Mouse (Mus musculus) embryonic facial prominence, embryonic 10.5 days (tissue): ENCODE results near the gene Olfm2. TPM values are rescaled to one million over a fixed set of nuclear protein-coding genes. Genes with fewer than 3 reads are reported as not detected.

ENCODE experiments used
- DNase-seq: peaks from one replicate; pipeline ENCODE4 v3.0.0-alpha.2; 2017; ENCODE audit warnings: low spot score
- H3K27ac ChIP-seq: fragments of 300-500 bp; sonication (generic); replicated peaks from 2 replicates; pipeline ENCODE4 v1.5.1; 2016; ENCODE audit warnings: mild to moderate bottlenecking
- H3K27me3 ChIP-seq: fragments of 300-500 bp; sonication (generic); replicated peaks from 2 replicates; pipeline ENCODE4 v1.6.1; 2016; ENCODE audit warnings: low read depth, mild to moderate bottlenecking; ENCODE audit not compliant: poor library complexity, severe bottlenecking
- H3K36me3 ChIP-seq: fragments of 300-500 bp; sonication (generic); replicated peaks from 2 replicates; pipeline ENCODE4 v1.6.1; 2016; ENCODE audit warnings: mild to moderate bottlenecking, moderate library complexity
- H3K4me1 ChIP-seq: fragments of 300-500 bp; sonication (generic); 2 replicates; pipeline ENCODE4 v1.6.1; 2016
- H3K4me3 ChIP-seq: fragments of 300-500 bp; sonication (generic); 2 replicates; pipeline ENCODE4 v1.5.1; 2016; ENCODE audit warnings: mild to moderate bottlenecking, moderate library complexity
- H3K9me3 ChIP-seq: fragments of 300-500 bp; sonication (generic); 2 replicates; pipeline ENCODE4 v1.6.1; 2016; ENCODE audit warnings: mild to moderate bottlenecking
- WGBS: fragments of 180-500 bp; shearing (Covaris S2); methylation state at CpG from one replicate; pipeline ENCODE4 v1.1.7; 2016; 5-methylcytosine and 5-hydroxymethylcytosine counted together
- polyA plus RNA-seq: library from polyadenylated mRNA; unstranded; fragments of >200 nt; fragmentation: Nextera tagmentation; extraction: Ambion mirVana; gene quantifications from 2 replicates; pipeline ENCODE4 v1.2.1, GENCODE M21; 2016

The Olfm2 gene
- polyA plus RNA-seq, 1 experiment from 2014 or later: 13.1 TPM

DNA sequence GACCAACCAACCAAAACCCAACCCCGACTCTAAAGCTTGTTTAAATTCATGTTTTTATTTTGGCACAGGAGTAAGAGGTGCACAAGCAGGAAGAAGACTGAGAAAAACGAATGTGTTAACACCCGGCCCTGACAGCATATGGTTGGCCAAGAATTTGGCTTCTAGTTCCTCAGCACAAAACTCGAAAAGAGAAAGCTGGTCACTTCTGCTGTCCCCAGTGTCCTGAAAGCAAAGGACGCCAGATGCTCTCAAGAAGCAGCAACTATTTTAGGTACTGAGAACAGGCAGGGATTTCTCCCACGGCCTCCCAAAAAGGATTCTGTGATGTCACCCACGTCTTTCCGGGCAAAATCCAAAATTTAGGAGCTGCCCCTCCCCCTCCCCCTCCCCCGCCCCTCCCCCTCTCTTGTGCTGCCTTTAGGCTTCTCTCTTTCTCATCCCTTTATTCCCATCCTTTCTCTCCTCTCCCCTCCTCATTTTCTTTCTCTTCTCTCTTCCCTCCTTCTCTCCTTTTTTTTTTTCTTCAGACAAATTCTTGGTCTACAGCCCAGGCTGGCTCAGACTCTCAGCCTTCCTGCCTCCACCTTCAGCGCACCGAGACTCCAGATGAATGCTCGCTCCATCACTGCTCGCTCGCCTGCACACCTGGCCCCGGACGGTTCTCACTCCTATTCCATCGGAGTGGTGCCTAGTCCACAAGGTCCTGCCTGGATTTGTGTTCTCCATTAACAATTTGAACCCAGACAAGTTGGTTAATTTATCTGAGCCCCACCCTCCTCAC, 60.9 kb downstream of the Olfm2 start:
- Histone ChIP-seq H3K4me1 (peaks cover 10% of the 10 kb centered on the region), H3K4me3 (no peak overlapping the region), H3K27ac (no peak overlapping the region), H3K36me3 (no peaks in the 10 kb centered on the region), H3K27me3 (no peaks in the 10 kb centered on the region), H3K9me3 (no peaks in the 10 kb centered on the region)
- WGBS: 64% methylated on average over 17 of the region's 17 CpGs
- DNase-seq: no peak

DNA sequence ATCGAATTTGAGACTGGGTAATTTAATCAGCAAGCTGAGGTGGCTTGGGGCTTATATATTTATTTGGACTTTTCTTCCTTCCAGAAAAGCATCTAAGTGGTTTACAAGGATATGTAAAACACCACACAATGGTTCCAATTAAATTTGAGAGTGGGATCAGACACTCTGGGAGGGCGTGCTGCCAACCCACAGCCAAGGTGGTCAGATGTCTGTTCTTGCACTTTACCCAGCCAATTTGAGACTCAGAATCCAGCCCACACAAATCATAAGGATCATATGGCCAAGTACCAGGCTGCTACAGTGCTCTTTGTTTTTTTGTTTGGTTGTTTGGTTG, 63.8 kb downstream of the Olfm2 start:
- no peak overlapping the region for H3K4me3 ChIP-seq
- no peak for DNase-seq
- no peaks in the 10 kb centered on the region for H3K4me1 ChIP-seq
- no peaks in the 10 kb centered on the region for H3K36me3 ChIP-seq
- H3K27ac ChIP-seq: no peak overlapping the region
- H3K9me3 ChIP-seq: no peaks in the 10 kb centered on the region
- WGBS: 58% methylated on average over 2 of the region's 2 CpGs
- H3K27me3 ChIP-seq: no peaks in the 10 kb centered on the region

DNA sequence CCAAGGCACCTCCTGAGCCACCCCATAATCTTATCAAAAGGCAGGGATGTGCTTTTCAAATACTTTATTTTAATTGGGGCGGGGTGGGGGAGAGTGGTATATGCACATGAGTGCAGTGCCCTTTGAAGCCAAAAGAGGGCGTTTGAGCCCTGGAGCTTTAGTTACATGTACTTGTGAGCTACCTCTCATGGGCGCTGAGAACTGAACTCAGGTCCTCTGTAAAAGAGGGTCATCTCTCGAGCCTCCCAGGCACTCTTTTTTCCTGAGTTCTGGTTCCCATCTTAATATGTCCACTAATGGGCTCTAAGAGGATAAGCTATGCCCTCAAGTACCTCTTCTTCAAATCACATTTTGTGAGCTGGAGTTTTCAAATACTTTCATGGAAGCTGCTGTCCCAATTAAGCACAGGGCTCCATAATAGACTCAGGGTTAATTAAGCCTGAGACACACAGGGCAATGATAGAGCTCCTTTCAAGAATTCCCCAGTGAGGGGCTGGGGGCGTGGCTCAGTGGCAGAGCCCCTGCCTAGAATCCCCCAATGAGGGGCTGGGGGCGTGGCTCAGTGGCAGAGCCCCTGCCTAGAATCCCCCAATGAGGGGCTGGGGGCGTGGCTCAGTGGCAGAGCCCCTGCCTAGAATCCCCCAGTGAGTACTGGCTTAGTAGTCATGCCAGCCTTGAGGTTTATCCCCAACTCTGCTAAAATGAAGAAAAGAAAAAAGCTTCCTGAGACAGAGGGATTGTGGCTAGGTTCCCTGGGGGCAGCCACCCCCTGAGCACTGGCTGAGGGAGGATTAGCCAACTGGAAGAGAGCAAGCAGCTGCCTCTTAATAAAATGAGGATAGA, 64.4 kb downstream of the Olfm2 start:
- no peaks in the 10 kb centered on the region for H3K4me1 ChIP-seq
- 37% methylated on average over 7 of the region's 7 CpGs for WGBS
- no peak for DNase-seq
- H3K36me3 ChIP-seq: no peaks in the 10 kb centered on the region
- no peak overlapping the region for H3K4me3 ChIP-seq
- H3K27me3 ChIP-seq: no peaks in the 10 kb centered on the region
- H3K9me3 ChIP-seq: no peaks in the 10 kb centered on the region
- no peak overlapping the region for H3K27ac ChIP-seq

DNA sequence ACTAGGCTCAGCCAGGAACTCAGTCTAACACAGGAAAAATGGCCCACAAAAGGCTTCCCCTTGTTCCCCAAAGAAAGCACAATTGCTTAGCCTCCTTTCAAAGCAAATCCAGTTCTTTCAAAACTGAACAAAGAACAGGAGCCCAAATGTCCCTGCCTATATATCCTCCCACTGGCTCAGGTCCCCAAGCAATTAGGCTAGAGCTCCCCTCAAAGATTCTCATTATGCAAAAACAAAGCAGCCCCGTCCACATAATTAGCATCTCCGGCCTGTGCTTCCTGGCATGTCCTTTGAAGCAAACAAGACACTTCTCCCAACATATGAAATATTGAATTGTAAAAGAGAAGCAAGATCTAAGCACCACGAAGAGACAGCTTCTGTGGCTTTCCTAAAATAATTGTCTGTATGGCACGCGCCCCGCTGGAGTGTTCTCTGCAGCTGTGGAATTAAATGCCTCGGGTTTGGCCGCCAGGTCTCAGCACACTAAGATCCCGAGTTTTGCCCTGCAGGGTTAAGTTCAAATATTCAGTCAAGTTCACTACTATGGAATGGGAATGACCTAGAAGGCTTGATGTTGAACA, 65.7 kb downstream of the Olfm2 start:
- H3K4me1 ChIP-seq: no peaks in the 10 kb centered on the region
- no peaks in the 10 kb centered on the region for H3K27me3 ChIP-seq

DNA sequence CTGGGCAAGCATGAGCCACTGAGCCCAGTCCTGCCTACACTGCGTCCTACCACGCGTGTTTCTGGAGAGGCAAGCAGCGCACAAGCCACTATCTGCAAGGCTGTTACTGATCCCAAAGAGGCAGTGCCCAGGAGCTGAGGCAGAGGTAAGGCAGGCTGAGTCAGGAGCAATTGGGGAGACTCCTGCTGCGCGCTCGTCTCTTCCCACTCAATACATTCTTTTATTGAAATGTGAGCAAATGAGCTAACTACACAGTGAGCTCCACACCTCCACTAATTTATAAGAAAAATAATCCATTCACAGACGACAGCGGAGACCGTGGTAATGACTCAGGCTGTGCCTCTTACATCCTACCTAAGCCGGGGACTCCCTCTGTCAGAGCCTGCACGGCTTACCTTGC, 68.3 kb downstream of the Olfm2 start:
- Histone ChIP-seq H3K27ac (no peak overlapping the region), H3K36me3 (no peaks in the 10 kb centered on the region), H3K27me3 (no peaks in the 10 kb centered on the region), H3K9me3 (no peaks in the 10 kb centered on the region), H3K4me1 (peaks cover 6% of the 10 kb centered on the region; the same call in 1 of the 2 replicates), H3K4me3 (no peak overlapping the region)
- DNase-seq: no peak
- WGBS: 92% methylated on average over 12 of the region's 12 CpGs

More for the DNA sequence above, 65.7 kb downstream of the Olfm2 start:
- DNase-seq: no peak
- H3K9me3 ChIP-seq: no peaks in the 10 kb centered on the region
- H3K27ac ChIP-seq: no peak overlapping the region
- 75% methylated on average over 9 of the region's 9 CpGs for WGBS
- H3K4me3 ChIP-seq: no peak overlapping the region
- H3K36me3 ChIP-seq: no peaks in the 10 kb centered on the region

DNA sequence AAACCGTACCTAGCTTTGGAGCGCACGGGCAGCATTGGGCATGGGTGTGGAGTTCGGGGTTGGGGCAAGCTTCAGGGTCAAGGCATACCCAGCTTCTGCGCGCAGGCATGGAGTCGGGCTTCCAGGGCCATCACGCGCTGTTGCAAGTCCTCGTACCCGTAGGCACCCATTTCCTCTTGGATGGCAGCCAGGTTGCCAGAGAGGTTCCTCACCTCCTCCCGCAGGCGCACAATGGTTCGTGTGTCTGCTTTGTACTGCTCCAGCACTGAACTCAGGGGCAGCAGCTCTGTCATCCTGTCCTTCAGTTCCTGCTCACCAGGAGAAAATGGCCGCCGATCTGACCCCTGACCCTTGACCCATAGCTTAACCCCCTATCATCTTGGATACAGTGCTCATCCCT, 74.1 kb downstream of the Olfm2 start:
- Histone ChIP-seq H3K27me3 (no peaks in the 10 kb centered on the region), H3K9me3 (no peaks in the 10 kb centered on the region), H3K36me3 (no peaks in the 10 kb centered on the region), H3K4me3 (no peak overlapping the region), H3K27ac (no peak overlapping the region), H3K4me1 (peaks cover 6% of the 10 kb centered on the region; the same call in 1 of the 2 replicates)
- 92% methylated on average over 16 of the region's 16 CpGs for WGBS
- no peak for DNase-seq

DNA sequence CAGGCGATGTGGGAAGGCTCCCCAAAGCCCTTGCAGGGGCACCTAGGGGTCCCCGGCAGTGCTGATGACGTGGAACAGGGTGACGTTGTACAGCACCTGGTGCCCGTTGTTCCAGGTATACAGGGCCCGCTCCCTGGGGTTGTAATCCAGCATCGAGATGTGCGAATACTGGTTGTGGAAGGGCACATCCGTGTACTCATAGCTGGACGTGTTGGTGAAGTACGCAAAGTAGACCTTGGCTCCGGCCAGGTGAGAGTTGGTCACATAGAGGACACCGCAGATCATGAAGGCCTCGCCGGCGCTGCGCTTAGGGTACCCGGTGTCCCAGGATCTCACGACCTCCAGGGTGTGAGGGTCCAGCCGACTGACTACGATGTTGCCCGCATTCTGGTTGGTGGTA, 78.1 kb downstream of the Olfm2 start:
- Histone ChIP-seq H3K9me3 (no peaks in the 10 kb centered on the region), H3K27ac (no peak overlapping the region), H3K4me1 (peaks cover 15% of the 10 kb centered on the region), H3K36me3 (peaks cover 22% of the 10 kb centered on the region), H3K27me3 (no peaks in the 10 kb centered on the region), H3K4me3 (no peak overlapping the region)
- no peak for DNase-seq
- WGBS: 92% methylated on average over 22 of the region's 22 CpGs

DNA sequence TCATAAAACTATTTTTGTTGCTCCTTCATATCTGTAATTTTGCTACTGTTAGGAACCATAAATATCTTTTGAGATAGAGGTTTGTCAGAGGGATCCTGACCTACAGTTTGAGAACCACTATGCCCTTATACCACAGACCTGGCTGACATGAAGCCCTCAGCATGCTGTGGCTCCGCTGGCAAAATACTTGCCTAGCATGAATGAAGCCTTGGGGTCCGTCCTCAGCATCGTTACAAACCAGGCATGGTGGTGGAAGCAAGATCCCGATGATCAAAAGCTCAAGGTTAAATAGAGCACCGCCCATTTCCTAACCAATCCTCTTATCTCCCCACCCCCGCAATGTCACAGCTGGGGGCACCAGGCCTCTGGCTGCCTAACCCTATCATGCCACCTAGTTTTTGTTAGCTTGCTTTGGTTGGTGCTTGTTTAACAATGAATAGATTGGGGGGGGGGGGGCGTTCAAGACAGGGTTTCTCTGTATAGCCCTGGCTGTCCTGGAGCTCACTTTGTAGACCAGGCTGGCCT, 79.6 kb downstream of the Olfm2 start:
- Histone ChIP-seq H3K4me3 (no peak overlapping the region), H3K36me3 (peaks cover 37% of the 10 kb centered on the region), H3K27me3 (no peaks in the 10 kb centered on the region), H3K9me3 (no peaks in the 10 kb centered on the region), H3K27ac (no peak overlapping the region), H3K4me1 (peaks cover 15% of the 10 kb centered on the region)
- WGBS: 22% methylated on average over 7 of the region's 7 CpGs
- DNase-seq: no peak

DNA sequence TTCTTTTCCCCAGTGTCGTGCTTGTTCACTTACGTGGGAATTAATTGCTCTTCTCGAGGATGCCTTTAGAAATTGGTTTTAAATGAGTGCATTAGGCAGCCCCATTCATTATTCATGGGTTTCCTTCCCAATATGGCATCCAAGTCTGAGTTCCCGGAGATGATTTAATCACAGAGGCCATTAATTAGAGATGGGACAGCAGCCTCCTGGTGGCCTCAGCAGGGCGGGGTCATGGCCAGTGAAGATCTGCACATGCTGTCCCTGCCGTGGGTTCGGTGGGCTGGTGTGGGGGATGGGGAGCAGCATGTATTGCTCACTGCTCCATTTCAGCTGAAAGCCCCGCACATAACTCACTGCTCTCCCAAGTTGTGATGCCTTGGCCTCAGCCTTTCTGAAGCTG, 80.2 kb downstream of the Olfm2 start:
- no peak overlapping the region for H3K27ac ChIP-seq
- H3K9me3 ChIP-seq: no peaks in the 10 kb centered on the region
- H3K4me3 ChIP-seq: no peak overlapping the region
- no peaks in the 10 kb centered on the region for H3K27me3 ChIP-seq
- peaks cover 44% of the 10 kb centered on the region for H3K36me3 ChIP-seq
- H3K4me1 ChIP-seq: peaks cover 15% of the 10 kb centered on the region
- DNase-seq: no peak
- 41% methylated on average over 8 of the region's 8 CpGs for WGBS

DNA sequence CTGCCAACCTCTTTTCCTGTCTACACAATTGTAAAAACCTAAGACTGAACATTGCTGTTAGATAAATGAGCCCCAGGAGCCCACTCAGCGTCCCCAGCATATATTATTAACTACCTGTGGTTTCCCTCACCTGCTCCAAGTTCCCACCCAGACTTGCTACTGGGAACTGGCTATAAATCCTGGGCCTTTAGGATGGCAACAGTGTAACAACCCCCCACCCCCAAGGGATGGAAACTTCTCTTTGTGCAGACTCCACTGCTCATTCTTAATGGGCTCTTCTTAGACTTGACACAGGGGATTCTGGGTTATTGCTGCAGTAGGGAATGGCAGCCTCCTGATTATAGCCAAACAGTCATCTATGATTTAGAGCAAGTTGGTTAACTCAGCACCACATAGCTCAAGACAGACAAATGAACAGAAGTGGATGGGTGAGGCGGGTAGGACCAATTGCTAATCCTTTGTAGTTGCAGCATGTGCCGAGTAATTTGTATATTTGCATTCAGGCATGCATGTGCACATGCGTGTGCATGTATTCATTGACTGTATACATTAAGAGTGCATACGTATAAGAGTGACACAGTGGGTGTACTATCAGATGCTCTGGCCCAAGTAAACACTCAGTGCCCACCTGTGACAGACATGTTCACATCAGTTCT, 81.0 kb downstream of the Olfm2 start:
- Histone ChIP-seq H3K36me3 (peaks cover 52% of the 10 kb centered on the region), H3K27me3 (no peaks in the 10 kb centered on the region), H3K4me1 (peaks cover 15% of the 10 kb centered on the region), H3K4me3 (no peak overlapping the region), H3K27ac (no peak overlapping the region), H3K9me3 (no peaks in the 10 kb centered on the region)
- no peak for DNase-seq
- 80% methylated on average over 5 of the region's 5 CpGs for WGBS

DNA sequence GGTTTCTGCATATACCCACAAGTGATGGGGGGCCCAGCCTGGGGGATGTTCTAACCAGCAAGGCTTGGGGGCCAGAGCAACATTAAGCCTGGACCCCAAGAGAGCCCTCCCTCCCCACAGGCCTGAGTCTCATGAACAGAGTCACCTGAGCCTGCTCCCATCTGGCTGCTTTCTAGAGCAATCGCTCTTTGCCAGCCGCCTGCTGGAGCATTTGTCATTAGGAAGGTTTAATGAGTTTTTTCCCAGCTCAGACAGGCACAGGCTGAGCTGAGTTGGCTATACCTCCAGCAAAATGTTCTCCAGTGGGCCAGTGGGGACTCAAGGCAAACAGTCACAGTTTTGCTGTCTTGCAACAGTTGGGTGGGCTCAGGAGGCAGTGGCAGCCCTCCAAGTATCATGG, 81.8 kb downstream of the Olfm2 start:
- H3K36me3 ChIP-seq: peaks cover 59% of the 10 kb centered on the region
- DNase-seq: no peak
- H3K4me3 ChIP-seq: no peak overlapping the region
- H3K4me1 ChIP-seq: peaks cover 15% of the 10 kb centered on the region
- no peak overlapping the region for H3K27ac ChIP-seq
- H3K9me3 ChIP-seq: no peaks in the 10 kb centered on the region
- no peaks in the 10 kb centered on the region for H3K27me3 ChIP-seq
- WGBS: 81% methylated on average over 2 of the region's 2 CpGs

DNA sequence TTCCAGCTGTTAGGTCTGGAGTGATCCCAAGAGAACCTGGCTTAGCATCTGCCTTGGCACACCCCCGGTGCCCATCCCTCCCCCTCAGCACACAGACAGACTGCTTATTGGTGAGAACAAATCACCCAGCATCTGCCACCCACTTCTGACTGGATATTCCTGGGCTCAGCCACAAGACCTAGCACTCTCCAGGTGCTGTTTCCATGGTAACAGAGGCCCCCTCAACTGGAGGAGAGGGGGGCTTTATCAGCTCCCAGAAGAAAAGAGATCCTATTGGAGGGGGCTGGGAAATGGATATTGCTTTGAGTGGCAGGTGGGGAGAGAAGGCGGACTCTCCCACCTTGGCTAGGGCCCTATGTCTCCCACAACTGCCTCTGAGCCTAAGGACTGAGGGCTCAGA, 82.2 kb downstream of the Olfm2 start:
- H3K27ac ChIP-seq: no peak overlapping the region
- H3K4me3 ChIP-seq: no peak overlapping the region
- peaks cover 63% of the 10 kb centered on the region for H3K36me3 ChIP-seq
- DNase-seq: no peak
- WGBS: 88% methylated on average over 2 of the region's 2 CpGs
- H3K4me1 ChIP-seq: peaks cover 15% of the 10 kb centered on the region
- no peaks in the 10 kb centered on the region for H3K9me3 ChIP-seq
- H3K27me3 ChIP-seq: no peaks in the 10 kb centered on the region
